Mouse (Mus musculus): ENCODE measurements around the gene Lgals3bp. TPM values are rescaled to one million over a fixed set of nuclear protein-coding genes. Genes with fewer than 3 reads are reported as not detected.

The Lgals3bp gene
- polyA plus RNA-seq, 1 experiment from 2014 or later: 74.1 TPM

DNA sequence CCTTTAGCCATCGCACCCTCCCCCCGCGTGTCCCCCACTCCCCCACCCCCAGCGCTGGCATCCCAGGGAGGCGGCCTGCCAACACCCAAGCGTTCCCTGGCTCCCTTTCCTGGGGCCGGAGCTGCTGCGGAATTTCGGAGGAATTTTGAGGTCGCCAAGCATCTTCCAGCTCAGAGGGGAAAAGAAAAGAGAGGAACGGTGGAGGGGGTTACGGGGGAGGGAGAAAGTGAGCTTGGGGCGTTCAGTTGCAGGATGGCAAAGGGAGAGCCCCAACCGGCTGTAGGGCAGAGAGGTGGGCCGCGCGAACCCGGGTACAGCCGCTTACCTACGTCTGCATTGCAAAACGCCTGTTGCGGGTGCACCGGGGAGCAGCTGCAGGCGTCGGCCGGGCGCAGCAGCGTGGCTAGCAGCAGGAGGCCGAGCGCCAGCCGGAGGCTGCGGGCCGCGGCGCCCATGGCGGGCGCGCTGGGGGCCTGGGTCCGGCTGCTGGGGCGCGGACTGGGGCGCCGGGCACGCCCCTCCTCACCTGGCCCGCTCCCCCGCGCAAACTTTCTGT is 47.2 kb downstream of the Lgals3bp start:
- no peak overlapping the region; the same call in 1 of the 2 replicates for H3K27ac ChIP-seq (ENCODE audit: low read depth)
- H3K36me3 ChIP-seq (replicated peaks; ENCODE audit: insufficient read depth, low read length): no peaks in the 10 kb centered on the region
- H3K27me3 ChIP-seq (ENCODE audit: insufficient read depth, low read length): peaks cover 26% of the 10 kb centered on the region
- 1% methylated on average over 37 of the region's 47 CpGs for WGBS (ENCODE audit: insufficient replicate concordance)
- H3K4me1 ChIP-seq (ENCODE audit: insufficient read depth): peaks cover 15% of the 10 kb centered on the region
- H3K9me3 ChIP-seq (ENCODE audit: low read length): no peaks in the 10 kb centered on the region
- DNase-seq (peak; percentile 27), ATAC-seq (peak; percentile 28; the same call in 1 of the 2 replicates)
- H3K4me2 ChIP-seq (ENCODE audit: low read depth, low read length): peak overlapping the region; percentile 84
- TF ChIP-seq EP300 (IDR thresholded peaks at IDR 0.05; ENCODE audit: low read depth) (no peak), CTCF (IDR thresholded peaks at IDR 0.05; ENCODE audit: low read depth) (no peak)
- H3K4me3 ChIP-seq (ENCODE audit: low read depth, low read length): peak overlapping the region; percentile 63
- peak overlapping the region; percentile 68 for H3K9ac ChIP-seq (replicated peaks)

- no peak for DNase-seq
- Histone ChIP-seq H3K27me3 (ENCODE audit: insufficient read depth, low read length) (peaks cover 14% of the 10 kb centered on the region), H3K4me2 (ENCODE audit: low read depth, low read length) (no peak overlapping the region), H3K9me3 (ENCODE audit: low read length) (no peaks in the 10 kb centered on the region), H3K4me3 (ENCODE audit: low read depth, low read length) (no peak overlapping the region), H3K27ac (ENCODE audit: low read depth) (peak overlapping the region; percentile 74; the same call in 1 of the 2 replicates), H3K36me3 (replicated peaks; ENCODE audit: insufficient read depth, low read length) (no peaks in the 10 kb centered on the region), H3K4me1 (ENCODE audit: insufficient read depth) (peaks cover 21% of the 10 kb centered on the region), H3K9ac (replicated peaks) (no peak overlapping the region)
- ATAC-seq: no peak
- WGBS (ENCODE audit: insufficient replicate concordance): 76% methylated on average over 5 of the region's 5 CpGs
- TF ChIP-seq CTCF (IDR thresholded peaks at IDR 0.05; ENCODE audit: low read depth): no peak
- no peak for TF ChIP-seq EP300 (IDR thresholded peaks at IDR 0.05; ENCODE audit: low read depth)
Measured at GRCm38 (mm10) chr11:118349494-118349893, 52.4 kb downstream of the Lgals3bp start.

DNA sequence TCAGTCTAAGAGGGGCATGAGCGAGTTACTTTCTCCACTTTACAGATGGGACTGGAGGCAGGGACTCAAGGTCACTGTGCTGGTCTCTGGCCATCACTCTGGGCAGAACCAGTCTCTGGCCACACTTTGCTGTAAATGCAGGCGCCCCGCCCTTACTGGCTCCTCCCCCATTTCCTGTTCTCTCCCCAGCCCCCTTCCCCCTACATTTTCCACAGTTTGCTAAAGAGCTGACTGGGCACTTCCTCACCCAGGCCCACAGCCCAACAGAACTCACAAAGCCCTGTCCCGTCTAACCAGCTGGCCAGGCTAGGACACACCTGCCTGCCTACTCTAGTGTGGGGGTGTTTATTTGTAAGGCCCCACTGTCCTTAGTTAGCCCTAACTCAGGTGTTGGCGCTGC is 53.0 kb downstream of the Lgals3bp start:
- peaks cover 9% of the 10 kb centered on the region for H3K27me3 ChIP-seq (ENCODE audit: insufficient read depth, low read length)
- peaks cover 20% of the 10 kb centered on the region for H3K4me1 ChIP-seq (ENCODE audit: insufficient read depth)
- H3K9me3 ChIP-seq (ENCODE audit: low read length): no peaks in the 10 kb centered on the region
- no peak overlapping the region for H3K4me3 ChIP-seq (ENCODE audit: low read depth, low read length)
- TF ChIP-seq CTCF (IDR thresholded peaks at IDR 0.05; ENCODE audit: low read depth): no peak
- TF ChIP-seq EP300 (IDR thresholded peaks at IDR 0.05; ENCODE audit: low read depth): no peak
- ATAC-seq (peak; percentile 59; the same call in 1 of the 2 replicates), DNase-seq (peak; percentile 69)
- H3K27ac ChIP-seq (ENCODE audit: low read depth): peak overlapping the region; percentile 74
- WGBS (ENCODE audit: insufficient replicate concordance): 20% methylated on average over 5 of the region's 5 CpGs
- no peaks in the 10 kb centered on the region for H3K36me3 ChIP-seq (replicated peaks; ENCODE audit: insufficient read depth, low read length)
- H3K9ac ChIP-seq (replicated peaks): no peak overlapping the region
- peak overlapping the region; percentile 32 for H3K4me2 ChIP-seq (ENCODE audit: low read depth, low read length)

GRCm38 (mm10) chr11:118348419-118348818 is 53.5 kb downstream of the Lgals3bp start:
- no peak for ATAC-seq
- Histone ChIP-seq H3K27ac (ENCODE audit: low read depth) (peak overlapping the region; percentile 74), H3K4me3 (ENCODE audit: low read depth, low read length) (no peak overlapping the region)

DNA sequence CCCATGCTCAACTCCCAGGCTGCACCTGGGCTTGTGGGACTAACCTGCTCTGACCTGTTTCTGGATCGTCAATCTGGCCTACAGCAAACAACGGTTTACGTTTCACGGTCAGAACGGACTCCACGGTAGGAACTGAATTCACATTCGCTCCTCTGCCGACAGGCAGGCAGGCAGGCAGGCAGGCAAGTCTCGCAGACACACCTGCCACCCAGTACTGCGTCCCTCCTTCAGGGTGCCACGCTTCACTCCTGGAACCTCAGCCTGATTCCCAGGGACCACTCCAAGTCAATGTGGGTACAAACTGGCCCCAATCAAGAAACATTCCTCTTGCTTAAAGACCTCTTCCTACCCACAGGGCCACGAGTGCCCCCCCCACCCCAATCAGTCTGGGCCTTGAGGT is 54.0 kb downstream of the Lgals3bp start:
- Histone ChIP-seq H3K4me1 (ENCODE audit: insufficient read depth) (peaks cover 17% of the 10 kb centered on the region), H3K27ac (ENCODE audit: low read depth) (no peak overlapping the region), H3K36me3 (replicated peaks; ENCODE audit: insufficient read depth, low read length) (no peaks in the 10 kb centered on the region), H3K9ac (replicated peaks) (no peak overlapping the region), H3K27me3 (ENCODE audit: insufficient read depth, low read length) (no peaks in the 10 kb centered on the region), H3K9me3 (ENCODE audit: low read length) (no peaks in the 10 kb centered on the region), H3K4me3 (ENCODE audit: low read depth, low read length) (no peak overlapping the region), H3K4me2 (ENCODE audit: low read depth, low read length) (no peak overlapping the region)
- no peak for TF ChIP-seq EP300 (IDR thresholded peaks at IDR 0.05; ENCODE audit: low read depth)
- no peak for TF ChIP-seq CTCF (IDR thresholded peaks at IDR 0.05; ENCODE audit: low read depth)
- 75% methylated on average over 12 of the region's 12 CpGs for WGBS (ENCODE audit: insufficient replicate concordance)
- DNase-seq (no peak), ATAC-seq (no peak)

More at GRCm38 (mm10) chr11:118348419-118348818, 53.5 kb downstream of the Lgals3bp start:
- Histone ChIP-seq H3K9me3 (ENCODE audit: low read length) (no peaks in the 10 kb centered on the region), H3K4me1 (ENCODE audit: insufficient read depth) (peaks cover 20% of the 10 kb centered on the region), H3K27me3 (ENCODE audit: insufficient read depth, low read length) (peaks cover 4% of the 10 kb centered on the region), H3K36me3 (replicated peaks; ENCODE audit: insufficient read depth, low read length) (no peaks in the 10 kb centered on the region), H3K4me2 (ENCODE audit: low read depth, low read length) (peak overlapping the region; percentile 32), H3K9ac (replicated peaks) (0 out of 2 replicates have a peak overlapping the region, but pooled peaks have one; percentile 7)
- WGBS (ENCODE audit: insufficient replicate concordance): 16% methylated on average over 3 of the region's 3 CpGs
- no peak for DNase-seq
- no peak for TF ChIP-seq EP300 (IDR thresholded peaks at IDR 0.05; ENCODE audit: low read depth)
- TF ChIP-seq CTCF (IDR thresholded peaks at IDR 0.05; ENCODE audit: low read depth): no peak

DNA sequence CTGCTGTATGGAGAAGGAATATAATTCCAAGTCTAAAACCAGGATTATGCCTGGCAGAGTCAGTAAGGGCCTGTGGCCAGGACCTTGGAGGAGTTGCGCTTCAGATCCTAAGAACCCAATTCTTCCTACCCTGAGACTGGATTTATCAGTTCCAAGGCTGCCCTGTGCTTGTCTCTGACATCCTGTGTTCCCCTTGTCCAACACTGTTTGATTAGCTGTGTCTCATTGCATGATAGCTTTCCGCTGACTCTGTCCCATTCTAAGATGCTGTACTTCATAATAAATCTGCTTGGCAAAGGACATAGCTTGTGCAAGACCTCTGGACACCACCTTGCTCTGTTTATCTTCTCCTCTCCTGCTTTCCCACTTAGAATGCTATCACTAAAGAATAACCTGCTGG is 54.5 kb downstream of the Lgals3bp start:
- H3K4me2 ChIP-seq (ENCODE audit: low read depth, low read length): no peak overlapping the region
- ATAC-seq (no peak), DNase-seq (no peak)
- H3K4me1 ChIP-seq (ENCODE audit: insufficient read depth): peaks cover 17% of the 10 kb centered on the region
- H3K36me3 ChIP-seq (replicated peaks; ENCODE audit: insufficient read depth, low read length): no peaks in the 10 kb centered on the region
- H3K9ac ChIP-seq (replicated peaks): no peak overlapping the region
- no peak overlapping the region for H3K27ac ChIP-seq (ENCODE audit: low read depth)
- TF ChIP-seq CTCF (IDR thresholded peaks at IDR 0.05; ENCODE audit: low read depth) (no peak), EP300 (IDR thresholded peaks at IDR 0.05; ENCODE audit: low read depth) (no peak)
- no peak overlapping the region for H3K4me3 ChIP-seq (ENCODE audit: low read depth, low read length)
- H3K27me3 ChIP-seq (ENCODE audit: insufficient read depth, low read length): no peaks in the 10 kb centered on the region
- WGBS (ENCODE audit: insufficient replicate concordance): 81% methylated on average over 2 of the region's 2 CpGs
- no peaks in the 10 kb centered on the region for H3K9me3 ChIP-seq (ENCODE audit: low read length)
